Mouse (Mus musculus) C2C12 (cell line): ENCODE results near the gene Mtfmt.

Source experiments
- CEBPB ChIP-seq: IDR thresholded peaks from one replicate; pipeline ENCODE4 v1.6.1; 2011; ENCODE audit warnings: low read depth, mild to moderate bottlenecking, control low read depth, moderate library complexity
- CTCF ChIP-seq: IDR thresholded peaks from one replicate; pipeline ENCODE4 v1.5.1; 2011; ENCODE audit not compliant: control insufficient read depth, insufficient read depth, insufficient read length
- FOSL1 ChIP-seq: IDR thresholded peaks from one replicate; pipeline ENCODE4 v1.8.0; 2011; ENCODE audit warnings: mild to moderate bottlenecking, low read length; ENCODE audit not compliant: poor library complexity, insufficient read depth, severe bottlenecking
- MAX ChIP-seq: IDR thresholded peaks from one replicate; pipeline ENCODE4 v1.6.1; 2011; ENCODE audit warnings: mild to moderate bottlenecking, control low read depth
- MYOD1 ChIP-seq: IDR thresholded peaks from one replicate; pipeline ENCODE4 v1.6.1; 2011; ENCODE audit warnings: low read depth; ENCODE audit not compliant: control insufficient read depth, insufficient read length
- MYOG ChIP-seq: IDR thresholded peaks from one replicate; pipeline ENCODE4 v1.6.1; 2011; ENCODE audit not compliant: control insufficient read depth, insufficient read length; ENCODE audit errors: extremely low read depth
- USF1 ChIP-seq: IDR thresholded peaks from one replicate; pipeline ENCODE4 v1.6.1; 2011; ENCODE audit warnings: low read depth, mild to moderate bottlenecking, control low read depth, moderate library complexity

DNA sequence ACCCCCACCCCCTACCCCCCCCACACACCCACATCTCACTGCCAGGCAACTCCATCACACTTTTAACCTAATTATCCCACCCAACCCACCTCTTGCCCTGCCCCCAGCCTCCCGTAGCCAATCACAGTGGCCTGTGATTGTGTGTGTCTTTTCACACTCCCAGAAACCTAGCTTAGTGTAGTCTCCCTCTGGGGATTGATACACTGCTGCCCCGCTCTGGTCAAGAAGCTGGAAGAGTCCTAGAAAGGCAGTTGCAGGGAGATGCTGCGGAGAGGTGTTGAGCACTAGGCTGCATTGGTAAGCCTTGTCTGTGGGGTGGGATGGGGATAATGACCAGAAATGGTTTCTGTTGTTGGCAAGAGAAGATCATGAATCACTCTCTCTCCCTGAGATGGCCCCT, 17.8 kb upstream of the Mtfmt start:
- TF ChIP-seq CTCF (no peak), CEBPB (no peak), MAX (no peak), MYOD1 (no peak), USF1 (no peak), MYOG (no peak), FOSL1 (no peak)
